Mouse (Mus musculus) stomach, embryonic 16.5 days (tissue): ENCODE data around the gene Wipf2. TPM values are rescaled to one million over a fixed set of nuclear protein-coding genes. Genes with fewer than 3 reads are reported as not detected.

Experiments used
- ATAC-seq: fragments of 200-750 bp; cut with Nextera tagmentation; 2 replicates; pipeline ENCODE4 v1.8.0; 2017; ENCODE audit warnings: moderate number of reproducible peaks, moderate TSS enrichment; ENCODE audit not compliant: insufficient read depth, low FRiP score
- H3K27ac ChIP-seq: fragments of 300-500 bp; sonication (generic); 2 replicates; pipeline ENCODE4 v1.5.1; 2014; ENCODE audit warnings: low read length
- H3K27me3 ChIP-seq: fragments of 300-500 bp; sonication (generic); 2 replicates; pipeline ENCODE4 v1.6.1; 2014; ENCODE audit warnings: low read length, control low read depth, mixed read lengths; ENCODE audit not compliant: control insufficient read depth, insufficient read depth
- H3K36me3 ChIP-seq: fragments of 300-500 bp; sonication (generic); 2 replicates; pipeline ENCODE4 v1.6.1; 2014; ENCODE audit warnings: low read length; ENCODE audit not compliant: control insufficient read depth, insufficient read depth
- H3K4me1 ChIP-seq: fragments of 300-500 bp; sonication (generic); 2 replicates; pipeline ENCODE4 v1.6.1; 2014; ENCODE audit warnings: low read length, control low read depth, mixed read lengths; ENCODE audit not compliant: control insufficient read depth, insufficient read depth
- H3K4me2 ChIP-seq: fragments of 300-500 bp; sonication (generic); 2 replicates; pipeline ENCODE4 v1.6.1; 2014; ENCODE audit warnings: low read depth, low read length, mixed read lengths
- H3K4me3 ChIP-seq: fragments of 300-500 bp; sonication (generic); replicated peaks from 2 replicates; pipeline ENCODE4 v1.5.1; 2014; ENCODE audit warnings: mild to moderate bottlenecking, low read length
- H3K9ac ChIP-seq: fragments of 300-500 bp; sonication (generic); 2 replicates; pipeline ENCODE4 v1.6.1; 2014; ENCODE audit warnings: low read length
- H3K9me3 ChIP-seq: fragments of 300-500 bp; sonication (generic); replicated peaks from 2 replicates; pipeline ENCODE4 v1.6.1; 2016; ENCODE audit warnings: low read length, control low read depth; ENCODE audit not compliant: control insufficient read depth
- WGBS: fragments of 180-500 bp; shearing (Covaris S2); extraction: QIAGEN DNeasy Blood & Tissue Kit; methylation state at CpG from one replicate; pipeline ENCODE4 v1.1.7; 2014; 5-methylcytosine and 5-hydroxymethylcytosine counted together
- polyA plus RNA-seq: library from polyadenylated mRNA; unstranded; fragments of >200 nt; fragmentation: Nextera tagmentation; extraction: Ambion mirVana; gene quantifications from 2 replicates; pipeline ENCODE4 v1.2.1, GENCODE M21; 2015

Wipf2 gene
- polyA plus RNA-seq, 1 experiment from 2014 or later = 5.0 TPM

DNA sequence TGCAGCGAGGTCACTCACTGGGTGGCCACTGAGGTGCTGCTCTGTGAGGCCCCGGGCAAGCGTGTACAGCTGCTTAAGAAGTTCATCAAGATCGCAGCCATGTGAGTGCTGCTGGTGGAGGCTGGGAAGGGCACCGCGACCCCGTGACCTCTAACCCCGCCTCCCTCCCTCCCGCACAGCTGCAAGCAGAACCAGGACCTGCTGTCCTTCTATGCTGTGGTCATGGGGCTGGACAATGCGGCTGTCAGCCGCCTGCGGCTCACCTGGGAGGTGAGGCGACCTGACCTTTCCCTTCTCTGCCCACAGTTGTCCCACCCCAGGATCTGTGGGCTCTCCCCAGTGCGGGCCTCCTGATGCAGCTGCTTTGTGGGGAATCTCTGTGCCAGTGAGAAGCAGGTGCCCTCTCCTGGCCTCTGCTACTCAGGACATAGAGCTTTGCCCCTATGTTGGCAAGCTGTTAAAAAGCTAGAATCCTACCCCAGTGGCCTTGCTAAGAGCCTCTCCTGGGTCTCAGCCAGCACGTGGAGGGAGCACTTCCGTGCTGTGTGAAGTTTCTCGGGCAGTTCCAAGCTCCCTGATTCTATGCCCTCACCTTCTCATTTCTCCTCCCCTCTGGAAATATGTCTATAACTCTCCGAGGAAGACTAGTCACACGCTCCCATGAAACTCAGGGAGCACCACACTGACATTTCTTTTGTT, 14.1 kb upstream of the Wipf2 start:
- Histone ChIP-seq H3K4me2 (no peak overlapping the region), H3K9ac (peak overlapping the region; percentile 38), H3K9me3 (no peaks in the 10 kb centered on the region), H3K4me3 (no peak overlapping the region), H3K27ac (no peak overlapping the region), H3K36me3 (no peaks in the 10 kb centered on the region), H3K27me3 (no peaks in the 10 kb centered on the region), H3K4me1 (peaks cover 9% of the 10 kb centered on the region)
- WGBS = 19% methylated on average over 19 of the region's 19 CpGs
- ATAC-seq = no peak

DNA sequence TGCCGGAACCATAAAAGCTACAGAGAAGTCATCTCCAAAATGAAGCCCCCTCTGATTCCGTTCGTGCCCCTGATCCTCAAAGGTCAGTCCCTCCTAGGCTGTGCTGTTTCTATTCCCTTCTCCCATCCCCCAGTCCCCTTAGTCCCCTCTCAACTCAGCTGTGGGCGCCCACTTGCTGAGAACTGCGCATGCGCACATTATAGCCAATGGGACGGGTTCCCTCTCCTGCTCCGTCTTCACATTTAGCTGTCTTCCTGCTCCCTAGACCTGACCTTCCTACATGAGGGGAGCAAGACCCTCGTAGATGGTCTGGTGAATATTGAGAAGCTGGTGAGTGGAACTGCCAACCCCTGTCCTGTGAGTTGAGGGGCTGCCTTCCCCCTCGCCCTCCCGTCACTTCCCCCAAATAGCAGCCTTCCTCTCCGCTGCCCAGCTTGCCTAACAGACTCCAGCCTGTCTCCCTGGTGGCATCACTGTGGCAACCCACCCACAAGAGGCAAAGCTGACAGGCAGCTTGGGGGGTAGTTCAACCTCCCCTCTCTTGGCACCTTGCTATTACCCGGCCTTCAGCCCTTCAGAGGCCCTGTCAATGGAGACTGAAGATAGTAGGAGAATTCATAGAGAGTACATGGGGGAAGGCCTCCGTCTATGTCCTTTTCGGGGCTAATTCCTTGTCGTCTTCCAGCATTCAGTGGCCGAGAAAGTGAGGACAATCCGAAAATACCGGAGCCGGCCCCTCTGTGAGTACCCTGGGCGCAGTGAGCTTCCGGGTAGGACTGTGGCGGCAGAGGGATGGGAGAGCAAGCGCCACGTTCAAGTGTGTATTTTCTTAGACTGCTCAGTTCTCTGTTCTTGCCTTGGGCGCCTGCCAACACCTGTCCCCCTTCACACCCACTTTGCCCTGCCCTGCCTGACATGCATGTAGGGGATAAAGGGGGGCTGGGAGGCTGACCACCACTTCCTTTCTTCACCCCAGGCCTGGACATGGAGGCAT, 13.0 kb upstream of the Wipf2 start:
- no peak for ATAC-seq
- H3K9me3 ChIP-seq = no peaks in the 10 kb centered on the region
- H3K27me3 ChIP-seq = no peaks in the 10 kb centered on the region
- 71% methylated on average over 26 of the region's 26 CpGs for WGBS
- no peak overlapping the region for H3K4me3 ChIP-seq
- H3K9ac ChIP-seq = no peak overlapping the region; the same call in 1 of the 2 replicates
- H3K27ac ChIP-seq = no peak overlapping the region
- H3K36me3 ChIP-seq = no peaks in the 10 kb centered on the region
- H3K4me1 ChIP-seq = peaks cover 9% of the 10 kb centered on the region
- H3K4me2 ChIP-seq = no peak overlapping the region; the same call in 1 of the 2 replicates

DNA sequence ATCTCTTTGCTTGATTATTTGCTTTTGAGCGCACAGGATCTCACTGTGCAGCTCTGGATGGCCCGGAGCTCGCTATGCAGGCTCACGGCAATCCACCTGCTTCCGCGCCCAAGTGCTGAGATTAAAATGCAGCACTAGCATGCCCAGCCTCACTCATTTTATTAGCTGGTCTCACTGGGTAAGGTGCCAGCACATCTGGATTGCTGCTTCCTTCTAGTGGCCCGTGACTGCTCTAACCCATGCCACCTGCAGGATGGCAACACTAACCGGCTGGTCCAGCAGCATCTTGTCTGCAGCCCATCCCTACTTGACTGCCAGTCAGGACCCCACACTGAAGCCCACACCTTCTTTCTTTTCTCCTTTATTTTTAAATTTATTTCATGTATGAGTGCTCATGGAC, 9.3 kb upstream of the Wipf2 start:
- H3K9ac ChIP-seq = no peak overlapping the region
- no peaks in the 10 kb centered on the region for H3K27me3 ChIP-seq
- H3K4me3 ChIP-seq = no peak overlapping the region
- no peaks in the 10 kb centered on the region for H3K9me3 ChIP-seq
- no peak for ATAC-seq
- 84% methylated on average over 8 of the region's 8 CpGs for WGBS
- H3K27ac ChIP-seq = no peak overlapping the region
- no peaks in the 10 kb centered on the region for H3K36me3 ChIP-seq
- H3K4me1 ChIP-seq = peaks cover 7% of the 10 kb centered on the region
- H3K4me2 ChIP-seq = no peak overlapping the region

DNA sequence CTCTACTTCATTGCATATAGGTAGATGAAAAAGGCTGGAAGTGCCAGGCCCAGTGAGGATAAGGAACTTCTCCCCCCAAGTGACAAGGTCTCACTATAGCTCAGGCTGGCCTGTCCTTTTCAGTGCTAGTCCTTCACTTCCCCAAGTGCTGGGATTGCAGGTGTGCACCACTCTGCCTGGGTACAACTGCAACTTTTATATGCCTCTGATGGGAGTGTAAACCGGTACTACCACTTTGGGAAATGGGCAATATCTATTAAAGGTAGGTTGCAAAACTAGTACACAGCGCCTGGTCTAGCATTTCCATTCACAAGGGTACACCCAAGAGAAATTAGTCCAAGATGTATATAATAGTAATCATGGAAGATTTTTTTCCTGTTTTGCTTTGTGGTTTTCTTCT, 8.8 kb upstream of the Wipf2 start:
- Histone ChIP-seq H3K9me3 (no peaks in the 10 kb centered on the region), H3K36me3 (no peaks in the 10 kb centered on the region), H3K27me3 (no peaks in the 10 kb centered on the region), H3K4me2 (no peak overlapping the region), H3K9ac (no peak overlapping the region), H3K27ac (no peak overlapping the region), H3K4me1 (peaks cover 3% of the 10 kb centered on the region; the same call in 1 of the 2 replicates), H3K4me3 (no peak overlapping the region)
- ATAC-seq = no peak
- WGBS = 87% methylated on average over 2 of the region's 2 CpGs

DNA sequence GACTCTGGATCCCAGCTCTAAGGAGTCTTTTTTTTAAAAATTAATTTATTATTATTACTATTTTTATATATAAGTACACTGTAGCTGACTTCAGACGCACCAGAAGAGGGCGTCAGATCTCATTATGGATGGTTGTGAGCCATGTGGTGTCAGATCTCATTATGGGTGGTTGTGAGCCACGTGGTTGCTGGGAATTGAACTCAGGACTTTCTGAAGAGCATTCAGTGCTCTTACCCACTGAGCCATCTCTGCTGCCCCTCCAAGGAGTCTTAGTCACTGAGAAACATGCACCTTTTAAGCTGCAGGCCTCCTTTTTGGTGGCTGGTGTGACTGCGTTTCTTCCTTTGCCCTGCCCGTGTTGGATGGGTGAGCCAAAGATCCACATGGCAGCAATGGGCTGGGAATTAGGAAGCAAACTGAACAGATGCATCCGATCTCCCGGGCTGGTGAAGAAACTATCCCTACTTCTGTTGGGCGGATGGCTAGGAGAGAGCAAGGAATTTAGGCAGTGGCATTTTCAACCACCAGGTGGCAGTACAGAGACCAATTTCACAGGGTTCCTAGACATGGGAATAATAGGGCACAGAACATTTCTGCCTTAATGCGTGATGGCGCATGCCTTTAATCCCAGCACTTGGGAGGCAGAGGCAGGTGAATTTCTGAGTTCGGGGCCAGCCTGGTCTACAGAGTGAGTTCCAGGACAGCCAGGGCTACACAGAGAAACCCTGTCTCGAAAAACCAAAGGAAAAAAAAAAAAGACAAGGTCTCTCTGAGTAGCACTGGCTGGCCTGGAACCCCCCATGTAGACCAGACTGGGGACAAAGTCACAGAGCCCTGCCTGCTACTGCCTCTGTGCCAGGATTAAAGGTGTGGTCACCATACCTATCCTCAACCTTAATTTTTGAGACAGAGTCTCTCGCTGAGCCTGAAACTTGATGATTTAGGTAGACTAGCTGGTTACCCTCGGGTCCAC, 4.4 kb upstream of the Wipf2 start:
- WGBS = 30% methylated on average over 14 of the region's 14 CpGs
- no peaks in the 10 kb centered on the region for H3K9me3 ChIP-seq
- H3K4me1 ChIP-seq = peaks cover 6% of the 10 kb centered on the region; the same call in 1 of the 2 replicates
- H3K27ac ChIP-seq = no peak overlapping the region
- H3K27me3 ChIP-seq = no peaks in the 10 kb centered on the region
- H3K4me2 ChIP-seq = no peak overlapping the region
- ATAC-seq = peak; percentile 57; the same call in 1 of the 2 replicates
- no peak overlapping the region for H3K9ac ChIP-seq
- H3K36me3 ChIP-seq = no peaks in the 10 kb centered on the region
- no peak overlapping the region for H3K4me3 ChIP-seq

DNA sequence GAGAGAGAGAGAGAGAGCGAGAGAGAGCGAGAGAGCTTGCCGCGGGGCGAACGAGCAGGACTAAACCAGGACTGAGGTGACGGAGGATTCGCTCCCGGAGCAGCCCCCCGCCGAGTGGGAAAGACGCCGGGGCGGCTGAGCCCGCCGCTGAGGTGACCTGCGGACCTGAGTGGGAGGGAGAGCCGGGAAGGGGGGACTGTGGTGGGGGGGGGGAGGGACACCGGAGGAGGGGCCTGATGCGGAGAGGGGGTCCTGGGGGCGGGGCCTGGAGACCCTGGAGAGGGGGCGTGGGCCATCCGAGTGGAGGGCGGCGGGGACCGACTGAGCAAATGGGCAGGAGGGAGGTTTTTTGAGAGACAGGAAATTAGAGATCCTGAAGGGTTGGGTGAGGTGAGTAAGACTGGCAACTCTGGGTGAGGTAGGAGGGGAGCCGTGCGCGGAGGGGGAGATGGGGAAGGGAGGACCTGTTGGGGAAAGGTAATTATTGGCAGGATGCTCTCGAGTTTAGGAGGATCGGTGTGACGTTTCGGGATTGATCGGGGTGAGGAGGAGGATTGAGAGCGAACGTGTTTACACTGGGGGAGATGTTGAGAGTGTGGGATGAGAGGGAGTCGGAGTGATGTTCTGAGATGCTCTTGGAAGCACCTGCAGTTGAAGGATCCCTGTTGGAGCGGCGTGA, 452 bp downstream of the Wipf2 start:
- WGBS = under 1% methylated on average over 38 of the region's 39 CpGs
- no peaks in the 10 kb centered on the region for H3K27me3 ChIP-seq
- peak overlapping the region; percentile 90 for H3K9ac ChIP-seq
- peak; percentile 65 for ATAC-seq
- H3K36me3 ChIP-seq = 0 out of 2 replicates have a peak, but pooled peaks cover 7% of the 10 kb centered on the region
- peaks cover 11% of the 10 kb centered on the region; the same call in 1 of the 2 replicates for H3K4me1 ChIP-seq
- no peaks in the 10 kb centered on the region for H3K9me3 ChIP-seq
- peak overlapping the region; percentile 87 for H3K27ac ChIP-seq
- H3K4me2 ChIP-seq = peak overlapping the region; percentile 77
- H3K4me3 ChIP-seq = peak overlapping the region; percentile 72

DNA sequence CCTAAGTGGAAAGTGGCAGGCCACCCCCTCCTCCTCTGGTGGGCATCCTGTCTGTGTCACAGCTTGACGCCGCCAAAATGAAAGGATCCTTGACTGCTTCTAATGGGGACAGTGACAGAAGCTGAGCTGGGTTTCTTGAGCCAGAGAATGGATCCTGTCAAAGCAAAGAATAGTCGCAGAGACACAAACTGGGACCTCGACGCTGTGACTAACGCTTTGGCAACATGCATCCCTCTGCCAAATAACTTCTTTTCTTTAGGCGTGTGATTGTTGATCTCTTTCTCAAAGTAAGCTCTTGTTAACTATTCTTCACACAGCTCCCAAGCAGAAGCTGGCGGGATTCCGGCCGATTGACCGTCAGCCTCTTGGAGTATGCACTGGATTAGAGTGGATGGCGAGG, 3.9 kb downstream of the Wipf2 start:
- Histone ChIP-seq H3K4me2 (no peak overlapping the region), H3K4me1 (peaks cover 17% of the 10 kb centered on the region; the same call in 1 of the 2 replicates), H3K27ac (no peak overlapping the region), H3K4me3 (no peak overlapping the region), H3K9ac (no peak overlapping the region), H3K36me3 (0 out of 2 replicates have a peak, but pooled peaks cover 10% of the 10 kb centered on the region), H3K9me3 (no peaks in the 10 kb centered on the region), H3K27me3 (no peaks in the 10 kb centered on the region)
- no peak for ATAC-seq
- WGBS = 90% methylated on average over 12 of the region's 12 CpGs

DNA sequence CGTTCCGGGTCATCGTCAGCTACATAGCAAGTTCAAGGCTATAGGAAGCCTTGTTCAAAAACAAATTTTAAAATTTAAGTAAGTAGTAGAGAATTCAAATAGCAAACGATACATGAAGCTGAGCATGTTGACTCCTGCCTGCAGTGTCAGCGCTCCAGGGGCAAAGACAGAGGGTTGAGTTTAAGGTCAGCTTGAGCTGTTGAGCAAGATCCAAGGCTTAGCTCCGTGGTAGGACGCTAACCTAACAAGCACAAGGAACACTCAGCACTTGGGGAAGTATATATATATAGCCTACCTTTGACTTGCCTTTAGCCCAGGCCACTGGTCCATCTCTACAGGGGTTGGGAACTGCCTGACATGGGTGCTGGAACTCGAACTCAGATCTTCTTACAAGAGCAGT, 6.5 kb downstream of the Wipf2 start:
- peaks cover 5% of the 10 kb centered on the region; the same call in 1 of the 2 replicates for H3K4me1 ChIP-seq
- no peaks in the 10 kb centered on the region for H3K9me3 ChIP-seq
- H3K9ac ChIP-seq = no peak overlapping the region
- H3K4me2 ChIP-seq = no peak overlapping the region
- no peak overlapping the region for H3K27ac ChIP-seq
- H3K27me3 ChIP-seq = no peaks in the 10 kb centered on the region
- no peak overlapping the region for H3K4me3 ChIP-seq
- H3K36me3 ChIP-seq = 0 out of 2 replicates have a peak, but pooled peaks cover 10% of the 10 kb centered on the region
- 83% methylated on average over 8 of the region's 8 CpGs for WGBS
- ATAC-seq = no peak
